Mouse (Mus musculus): Measurements from ENCODE around the gene Smim7. TPM values are rescaled to one million over a fixed set of nuclear protein-coding genes. Genes with fewer than 3 reads are reported as not detected.
A peak's percentile ranks its signal among the peaks of the same experiment; 100 is the strongest.

Gene Smim7
- polyA plus RNA-seq, 1 experiment, result 29.3 TPM

- H3K27ac ChIP-seq (ENCODE audit: insufficient read depth, low read depth, low read length), result no peak overlapping the region
- 2% methylated on average over 27 of the region's 27 CpGs for WGBS
- no peaks in the 10 kb centered on the region for H3K27me3 ChIP-seq (ENCODE audit: control insufficient read depth, insufficient read depth, low read length)
- TF ChIP-seq POLR2A (IDR thresholded peaks at IDR 0.05; ENCODE audit: low read depth, low read length) (no peak), CTCF (IDR thresholded peaks at IDR 0.05; ENCODE audit: extremely low read depth, insufficient read length, insufficient replicate concordance, low read depth, low read length) (no peak)
- H3K4me3 ChIP-seq (ENCODE audit: low read depth, low read length), result peak overlapping the region; percentile 79
- no peaks in the 10 kb centered on the region for H3K36me3 ChIP-seq (ENCODE audit: control insufficient read depth, insufficient read depth, low read length)
- H3K4me1 ChIP-seq (ENCODE audit: control insufficient read depth, insufficient read depth, insufficient read length, low read length), result no peaks in the 10 kb centered on the region; the same call in 1 of the 2 replicates
Observed at GRCm38 (mm10) chr8:72547122-72547801, 23.6 kb downstream of the Smim7 start.

GRCm38 (mm10) chr8:72539234-72539633 lies 31.7 kb downstream of the Smim7 start:
- Histone ChIP-seq H3K4me3 (ENCODE audit: low read depth, low read length) (no peak overlapping the region), H3K27ac (ENCODE audit: insufficient read depth, low read depth, low read length) (no peak overlapping the region), H3K27me3 (ENCODE audit: control insufficient read depth, insufficient read depth, low read length) (no peaks in the 10 kb centered on the region), H3K4me1 (ENCODE audit: control insufficient read depth, insufficient read depth, insufficient read length, low read length) (no peaks in the 10 kb centered on the region), H3K36me3 (ENCODE audit: control insufficient read depth, insufficient read depth, low read length) (no peaks in the 10 kb centered on the region)
- TF ChIP-seq CTCF (IDR thresholded peaks at IDR 0.05; ENCODE audit: extremely low read depth, insufficient read length, insufficient replicate concordance, low read depth, low read length), result peak; percentile 23; the same call in 1 of the 2 replicates
- no peak for TF ChIP-seq POLR2A (IDR thresholded peaks at IDR 0.05; ENCODE audit: low read depth, low read length)

DNA sequence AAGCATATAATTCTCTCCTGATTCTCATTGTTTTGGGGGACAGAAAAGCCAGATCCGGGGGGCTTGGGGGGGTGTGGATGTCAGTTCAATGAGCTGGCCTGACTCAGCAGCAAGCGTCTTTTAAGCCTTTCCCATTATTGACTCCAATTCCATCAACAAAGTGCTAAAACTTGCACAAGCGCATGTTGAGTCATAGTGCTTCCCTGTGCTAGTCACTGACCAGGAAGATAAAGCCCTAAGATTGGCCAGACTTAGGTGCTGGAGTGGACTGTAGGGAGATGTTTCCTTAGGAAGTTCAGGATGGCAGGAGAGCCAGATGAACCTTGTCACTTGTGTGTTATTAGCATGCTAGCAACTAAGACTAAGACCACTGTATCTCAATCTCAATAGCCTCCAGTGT lies 36.0 kb downstream of the Smim7 start:
- H3K4me1 ChIP-seq (ENCODE audit: control insufficient read depth, insufficient read depth, insufficient read length, low read length), result no peaks in the 10 kb centered on the region
- no peaks in the 10 kb centered on the region; the same call in 1 of the 2 replicates for H3K36me3 ChIP-seq (ENCODE audit: control insufficient read depth, insufficient read depth, low read length)
- H3K4me3 ChIP-seq (ENCODE audit: low read depth, low read length), result no peak overlapping the region
- 93% methylated on average over 3 of the region's 3 CpGs for WGBS
- no peak for TF ChIP-seq CTCF (IDR thresholded peaks at IDR 0.05; ENCODE audit: extremely low read depth, insufficient read length, insufficient replicate concordance, low read depth, low read length)
- TF ChIP-seq POLR2A (IDR thresholded peaks at IDR 0.05; ENCODE audit: low read depth, low read length), result no peak
- no peak overlapping the region for H3K27ac ChIP-seq (ENCODE audit: insufficient read depth, low read depth, low read length)
- H3K27me3 ChIP-seq (ENCODE audit: control insufficient read depth, insufficient read depth, low read length), result no peaks in the 10 kb centered on the region

- H3K4me3 ChIP-seq (ENCODE audit: low read depth, low read length), result no peak overlapping the region
- TF ChIP-seq CTCF (IDR thresholded peaks at IDR 0.05; ENCODE audit: extremely low read depth, insufficient read length, insufficient replicate concordance, low read depth, low read length), result no peak
- TF ChIP-seq POLR2A (IDR thresholded peaks at IDR 0.05; ENCODE audit: low read depth, low read length), result no peak
- H3K4me1 ChIP-seq (ENCODE audit: control insufficient read depth, insufficient read depth, insufficient read length, low read length), result no peaks in the 10 kb centered on the region
- no peak overlapping the region for H3K27ac ChIP-seq (ENCODE audit: insufficient read depth, low read depth, low read length)
- 90% methylated on average over 1 of the region's 1 CpGs for WGBS
- H3K27me3 ChIP-seq (ENCODE audit: control insufficient read depth, insufficient read depth, low read length), result no peaks in the 10 kb centered on the region
- H3K36me3 ChIP-seq (ENCODE audit: control insufficient read depth, insufficient read depth, low read length), result no peaks in the 10 kb centered on the region; the same call in 1 of the 2 replicates
Observed at GRCm38 (mm10) chr8:72532103-72532502, 38.8 kb downstream of the Smim7 start.

DNA sequence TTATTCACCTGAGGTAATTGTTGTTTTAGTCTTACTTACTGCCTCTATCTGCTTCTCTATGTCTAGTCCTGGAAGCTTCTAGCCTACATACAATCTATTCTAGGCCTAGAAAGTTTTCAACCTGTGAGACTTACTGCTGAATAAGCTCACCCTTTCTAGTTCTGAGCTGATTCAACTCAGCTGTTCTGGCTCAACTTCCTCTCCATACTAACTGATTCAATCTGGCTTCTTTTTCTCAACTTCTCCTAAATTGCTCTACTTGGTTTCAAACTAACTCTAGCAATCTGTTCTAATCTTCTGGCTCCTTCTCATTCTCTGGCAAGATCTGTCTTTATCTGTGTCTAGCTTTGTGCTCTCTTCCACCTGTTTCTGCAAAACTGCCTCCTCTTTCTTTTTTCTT lies 49.0 kb downstream of the Smim7 start:
- Histone ChIP-seq H3K4me3 (ENCODE audit: low read depth, low read length) (no peak overlapping the region), H3K4me1 (ENCODE audit: control insufficient read depth, insufficient read depth, insufficient read length, low read length) (no peaks in the 10 kb centered on the region), H3K27ac (ENCODE audit: insufficient read depth, low read depth, low read length) (no peak overlapping the region), H3K36me3 (ENCODE audit: control insufficient read depth, insufficient read depth, low read length) (no peaks in the 10 kb centered on the region), H3K27me3 (ENCODE audit: control insufficient read depth, insufficient read depth, low read length) (no peaks in the 10 kb centered on the region)
- TF ChIP-seq CTCF (IDR thresholded peaks at IDR 0.05; ENCODE audit: extremely low read depth, insufficient read length, insufficient replicate concordance, low read depth, low read length) (no peak), POLR2A (IDR thresholded peaks at IDR 0.05; ENCODE audit: low read depth, low read length) (no peak)

DNA sequence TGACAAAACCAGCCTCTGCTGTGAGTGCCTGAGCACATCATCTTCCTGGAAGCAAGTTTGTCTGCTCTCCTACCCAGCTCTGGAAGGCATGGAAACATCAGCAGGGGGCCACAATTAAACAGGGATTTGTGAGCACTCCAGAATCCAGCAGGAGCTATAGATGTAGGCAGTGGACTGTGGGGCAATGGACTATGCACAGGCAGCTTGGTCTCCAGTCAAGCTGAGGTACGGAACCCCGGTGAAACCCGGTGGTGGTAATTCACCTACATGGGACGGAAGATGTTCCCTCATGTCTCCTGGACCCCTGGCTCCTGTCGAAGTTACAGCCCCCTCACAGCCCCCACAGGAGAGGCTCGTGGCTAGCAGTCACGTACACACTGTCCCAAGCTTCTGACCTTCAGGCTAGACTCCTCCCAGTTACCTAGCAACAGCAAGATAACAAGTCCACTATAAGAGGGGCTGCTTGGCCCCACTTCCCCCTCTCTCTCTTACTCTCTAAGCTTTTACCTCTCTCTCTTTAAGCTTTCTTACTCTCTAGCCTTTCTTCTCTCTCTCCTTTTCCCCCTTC lies 53.4 kb downstream of the Smim7 start:
- H3K27me3 ChIP-seq (ENCODE audit: control insufficient read depth, insufficient read depth, low read length), result no peaks in the 10 kb centered on the region
- no peaks in the 10 kb centered on the region for H3K4me1 ChIP-seq (ENCODE audit: control insufficient read depth, insufficient read depth, insufficient read length, low read length)
- 73% methylated on average over 7 of the region's 7 CpGs for WGBS
- no peak for TF ChIP-seq CTCF (IDR thresholded peaks at IDR 0.05; ENCODE audit: extremely low read depth, insufficient read length, insufficient replicate concordance, low read depth, low read length)
- no peak for TF ChIP-seq POLR2A (IDR thresholded peaks at IDR 0.05; ENCODE audit: low read depth, low read length)
- H3K4me3 ChIP-seq (ENCODE audit: low read depth, low read length), result no peak overlapping the region
- no peak overlapping the region for H3K27ac ChIP-seq (ENCODE audit: insufficient read depth, low read depth, low read length)
- H3K36me3 ChIP-seq (ENCODE audit: control insufficient read depth, insufficient read depth, low read length), result no peaks in the 10 kb centered on the region

Other genes starting within 250 kb of the Smim7 start
- 14.5 and 27.0 TPM in 2 replicates for gene Eps15l1, start 149.6 kb downstream of the Smim7 start, polyA plus RNA-seq (2012; rRNA removed)
- not detected in 2 replicates for gene Calr3, start 127.2 kb downstream of the Smim7 start, polyA plus RNA-seq (2012; rRNA removed)
- gene 1700030K09Rik, start 127.2 kb downstream of the Smim7 start, polyA plus RNA-seq (2012; rRNA removed), result 1.8 and 3.2 TPM in 2 replicates
- 32.8 and 43.8 TPM in 2 replicates for gene Cherp, start 95.9 kb downstream of the Smim7 start, polyA plus RNA-seq (2012; rRNA removed)
- gene Slc35e1, start 78.5 kb downstream of the Smim7 start, polyA plus RNA-seq (2012; rRNA removed), result 87.7 and 167 TPM in 2 replicates
- gene Med26, start 22.8 kb downstream of the Smim7 start, polyA plus RNA-seq (2012; rRNA removed), result 7.8 and 15.1 TPM in 2 replicates
- 11.5 and 13.7 TPM in 2 replicates for gene Tmem38a, start 967 bp upstream of the Smim7 start, polyA plus RNA-seq (2012; rRNA removed)
- 0.03 and 0.05 TPM in 2 replicates for gene Nwd1, start 75.6 kb upstream of the Smim7 start, polyA plus RNA-seq (2012; rRNA removed)
- 62.4 and 114 TPM in 2 replicates for gene Sin3b, start 152.2 kb upstream of the Smim7 start, polyA plus RNA-seq (2012; rRNA removed)
- 6.3 and 10.6 TPM in 2 replicates for gene F2rl3, start 190.8 kb upstream of the Smim7 start, polyA plus RNA-seq (2012; rRNA removed)